Mouse (Mus musculus): ENCODE measurements around the gene Bach2. TPM values are rescaled to one million over a fixed set of nuclear protein-coding genes. Genes with fewer than 3 reads are reported as not detected.
A peak's percentile ranks its signal among the peaks of the same experiment; 100 is the strongest.

Bach2 gene
- polyA plus RNA-seq, 1 experiment from 2014 or later = 2.4 TPM

DNA sequence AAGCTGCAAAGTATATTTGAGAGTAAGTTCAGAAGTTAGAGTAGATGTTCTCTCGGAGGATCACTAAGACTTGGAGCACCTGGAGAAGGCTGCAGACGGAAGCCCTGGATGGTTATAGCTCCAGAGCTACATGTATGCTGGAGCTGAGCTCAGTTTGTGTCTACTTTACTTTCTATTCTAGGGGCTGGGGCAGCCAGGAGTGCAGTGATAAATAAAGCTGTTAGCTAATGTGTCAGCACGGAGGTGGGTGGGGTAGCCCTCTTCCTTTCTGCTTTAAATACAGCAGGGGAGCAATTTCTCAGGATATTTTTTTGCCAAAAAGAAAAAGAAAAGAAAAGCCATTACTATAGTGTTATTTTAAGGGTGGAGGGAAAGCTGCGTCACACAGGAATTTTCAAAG, 98.0 kb downstream of the Bach2 start:
- Histone ChIP-seq H3K4me2 (ENCODE audit: low read depth, low read length) (no peak overlapping the region), H3K4me1 (ENCODE audit: control insufficient read depth, insufficient read depth, low read length) (peaks cover 23% of the 10 kb centered on the region), H3K9me3 (ENCODE audit: control insufficient read depth, low read length) (no peaks in the 10 kb centered on the region), H3K27me3 (replicated peaks; ENCODE audit: control insufficient read depth, insufficient read depth, low read length) (no peaks in the 10 kb centered on the region), H3K9ac (ENCODE audit: low read depth, low read length) (no peak overlapping the region), H3K36me3 (ENCODE audit: control insufficient read depth, insufficient read depth, low read length) (no peaks in the 10 kb centered on the region), H3K27ac (ENCODE audit: low read length) (0 out of 2 replicates have a peak overlapping the region, but pooled peaks have one; percentile 33), H3K4me3 (ENCODE audit: low read length) (no peak overlapping the region)
- WGBS = 41% methylated on average over 4 of the region's 4 CpGs
- peak; percentile 59; the same call in 1 of the 2 replicates for ATAC-seq

DNA sequence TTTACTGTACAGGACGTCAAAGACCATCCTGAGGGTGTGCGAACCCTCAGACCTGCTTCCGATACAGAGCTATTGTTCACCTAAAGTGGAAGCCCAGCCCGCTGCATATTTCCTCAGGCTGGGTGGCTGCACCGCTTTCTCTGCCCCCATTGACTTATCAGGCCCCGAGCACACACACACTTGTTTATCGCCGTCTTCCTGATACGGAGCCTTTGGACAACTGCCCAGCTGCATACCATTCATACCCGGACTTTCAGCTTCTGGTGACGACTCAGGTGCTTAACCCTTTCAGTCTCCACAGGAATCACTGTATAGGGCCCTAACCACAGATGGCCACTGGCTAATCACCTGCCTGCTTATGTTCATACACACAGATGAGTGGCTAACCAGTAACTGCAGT, 99.0 kb downstream of the Bach2 start:
- no peak overlapping the region for H3K4me3 ChIP-seq (ENCODE audit: low read length)
- H3K9ac ChIP-seq (ENCODE audit: low read depth, low read length) = no peak overlapping the region
- peak overlapping the region; percentile 25; the same call in 1 of the 2 replicates for H3K4me2 ChIP-seq (ENCODE audit: low read depth, low read length)
- 8% methylated on average over 11 of the region's 11 CpGs for WGBS
- H3K36me3 ChIP-seq (ENCODE audit: control insufficient read depth, insufficient read depth, low read length) = no peaks in the 10 kb centered on the region
- peaks cover 23% of the 10 kb centered on the region for H3K4me1 ChIP-seq (ENCODE audit: control insufficient read depth, insufficient read depth, low read length)
- H3K27ac ChIP-seq (ENCODE audit: low read length) = 0 out of 2 replicates have a peak overlapping the region, but pooled peaks have one; percentile 14
- no peaks in the 10 kb centered on the region for H3K27me3 ChIP-seq (replicated peaks; ENCODE audit: control insufficient read depth, insufficient read depth, low read length)
- H3K9me3 ChIP-seq (ENCODE audit: control insufficient read depth, low read length) = no peaks in the 10 kb centered on the region
- peak; percentile 83 for ATAC-seq

DNA sequence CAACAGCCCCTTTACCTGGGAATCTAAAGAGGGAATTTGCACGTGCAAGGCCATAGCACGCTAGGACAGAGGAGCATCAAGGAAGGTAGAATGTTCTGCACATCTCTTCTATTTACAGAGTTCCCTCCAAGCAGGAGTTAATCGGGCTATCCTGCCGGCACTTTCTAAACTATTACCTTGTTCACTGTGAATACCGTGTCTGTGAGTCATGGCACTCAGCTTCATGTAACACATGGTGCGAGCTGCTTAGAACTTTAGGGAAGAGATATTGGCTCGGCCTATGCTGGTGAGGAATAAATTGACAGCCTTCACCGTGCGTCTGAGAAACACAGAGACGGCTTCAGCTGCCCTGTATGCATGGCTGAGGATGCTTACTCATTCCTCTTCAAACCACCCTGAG, 99.8 kb downstream of the Bach2 start:
- Histone ChIP-seq H3K9me3 (ENCODE audit: control insufficient read depth, low read length) (no peaks in the 10 kb centered on the region), H3K4me1 (ENCODE audit: control insufficient read depth, insufficient read depth, low read length) (peaks cover 23% of the 10 kb centered on the region), H3K27ac (ENCODE audit: low read length) (0 out of 2 replicates have a peak overlapping the region, but pooled peaks have one; percentile 18), H3K36me3 (ENCODE audit: control insufficient read depth, insufficient read depth, low read length) (no peaks in the 10 kb centered on the region), H3K27me3 (replicated peaks; ENCODE audit: control insufficient read depth, insufficient read depth, low read length) (no peaks in the 10 kb centered on the region), H3K4me2 (ENCODE audit: low read depth, low read length) (no peak overlapping the region), H3K4me3 (ENCODE audit: low read length) (no peak overlapping the region), H3K9ac (ENCODE audit: low read depth, low read length) (no peak overlapping the region)
- no peak for ATAC-seq
- 64% methylated on average over 10 of the region's 10 CpGs for WGBS

DNA sequence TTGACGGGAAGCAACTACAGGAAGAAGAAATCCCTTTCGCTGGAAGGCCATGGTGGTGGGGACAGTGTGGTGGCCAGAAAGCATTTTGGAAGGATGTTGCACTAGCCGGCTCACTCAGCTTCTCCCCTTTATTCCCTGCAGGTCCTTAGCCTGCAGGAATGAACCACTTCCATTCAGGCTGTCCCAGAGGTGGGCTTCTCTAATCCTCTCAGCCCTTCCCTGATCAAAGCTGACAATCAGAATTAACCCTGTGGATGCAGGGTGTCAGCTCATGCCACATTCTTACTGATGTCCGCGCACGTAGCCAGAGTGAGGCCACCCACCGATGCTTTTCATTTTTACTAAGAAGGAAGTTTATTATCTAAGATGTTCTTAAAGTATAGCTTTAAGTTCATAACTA, 102.2 kb downstream of the Bach2 start:
- Histone ChIP-seq H3K9ac (ENCODE audit: low read depth, low read length) (no peak overlapping the region), H3K27ac (ENCODE audit: low read length) (no peak overlapping the region), H3K4me3 (ENCODE audit: low read length) (no peak overlapping the region), H3K27me3 (replicated peaks; ENCODE audit: control insufficient read depth, insufficient read depth, low read length) (no peaks in the 10 kb centered on the region), H3K36me3 (ENCODE audit: control insufficient read depth, insufficient read depth, low read length) (no peaks in the 10 kb centered on the region), H3K4me1 (ENCODE audit: control insufficient read depth, insufficient read depth, low read length) (peaks cover 26% of the 10 kb centered on the region), H3K4me2 (ENCODE audit: low read depth, low read length) (no peak overlapping the region), H3K9me3 (ENCODE audit: control insufficient read depth, low read length) (no peaks in the 10 kb centered on the region)
- ATAC-seq = no peak
- WGBS = 86% methylated on average over 7 of the region's 7 CpGs

- Histone ChIP-seq H3K27me3 (replicated peaks; ENCODE audit: control insufficient read depth, insufficient read depth, low read length) (no peaks in the 10 kb centered on the region), H3K9ac (ENCODE audit: low read depth, low read length) (no peak overlapping the region), H3K4me1 (ENCODE audit: control insufficient read depth, insufficient read depth, low read length) (peaks cover 15% of the 10 kb centered on the region), H3K27ac (ENCODE audit: low read length) (no peak overlapping the region), H3K9me3 (ENCODE audit: control insufficient read depth, low read length) (no peaks in the 10 kb centered on the region), H3K4me2 (ENCODE audit: low read depth, low read length) (no peak overlapping the region), H3K4me3 (ENCODE audit: low read length) (no peak overlapping the region), H3K36me3 (ENCODE audit: control insufficient read depth, insufficient read depth, low read length) (no peaks in the 10 kb centered on the region)
- WGBS = 70% methylated on average over 7 of the region's 7 CpGs
- no peak for ATAC-seq
Observed at GRCm38 (mm10) chr4:32342269-32342668, 103.7 kb downstream of the Bach2 start.

DNA sequence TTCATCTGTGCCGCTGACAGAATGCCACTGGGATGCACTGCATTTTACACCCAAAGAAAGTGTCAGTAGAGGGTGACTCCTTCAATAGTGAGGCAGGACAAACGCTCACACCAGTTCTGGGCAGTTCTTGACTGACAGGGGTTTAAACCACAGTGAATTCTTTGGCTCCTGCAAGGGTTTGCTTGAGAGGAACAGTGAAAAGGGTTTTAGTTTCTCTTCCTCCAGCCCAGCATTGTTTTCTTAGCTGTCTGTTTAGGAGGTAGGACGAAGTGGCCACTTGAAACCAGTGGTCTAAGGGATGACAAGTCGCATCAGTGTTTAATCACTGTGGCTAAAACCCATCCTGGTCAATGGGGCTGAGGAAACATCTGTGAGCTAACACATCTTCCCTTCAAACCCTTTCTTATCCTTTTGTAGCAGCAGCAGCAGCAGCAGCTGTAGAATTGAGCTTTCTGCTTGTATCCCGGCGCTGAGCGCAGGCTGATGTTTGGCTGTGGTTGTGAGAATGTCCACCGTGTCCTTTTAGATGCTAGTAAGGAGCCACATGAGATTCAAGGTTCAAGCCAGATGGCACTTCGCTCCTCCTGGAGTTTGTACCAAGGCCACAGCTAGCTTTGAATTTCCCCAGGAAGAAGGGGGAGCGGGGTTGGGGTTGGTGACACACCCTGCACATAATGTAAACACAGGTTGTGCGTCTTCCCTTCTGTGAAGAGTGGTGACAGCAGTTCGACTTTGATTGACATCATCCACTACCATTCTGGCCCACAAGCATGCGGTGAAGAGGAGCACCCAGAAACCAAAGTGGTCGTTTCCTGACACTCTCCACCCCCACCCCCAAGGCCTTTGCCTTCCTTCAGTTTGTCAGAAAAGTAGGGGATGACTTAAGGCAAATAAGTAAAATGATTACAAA, 104.9 kb downstream of the Bach2 start:
- Histone ChIP-seq H3K27me3 (replicated peaks; ENCODE audit: control insufficient read depth, insufficient read depth, low read length) (no peaks in the 10 kb centered on the region), H3K4me2 (ENCODE audit: low read depth, low read length) (no peak overlapping the region), H3K4me1 (ENCODE audit: control insufficient read depth, insufficient read depth, low read length) (peaks cover 3% of the 10 kb centered on the region; the same call in 1 of the 2 replicates), H3K9me3 (ENCODE audit: control insufficient read depth, low read length) (no peaks in the 10 kb centered on the region), H3K27ac (ENCODE audit: low read length) (peak overlapping the region; percentile 5), H3K4me3 (ENCODE audit: low read length) (no peak overlapping the region), H3K9ac (ENCODE audit: low read depth, low read length) (no peak overlapping the region), H3K36me3 (ENCODE audit: control insufficient read depth, insufficient read depth, low read length) (no peaks in the 10 kb centered on the region)
- 0 out of 2 replicates have a peak, but pooled peaks have one; percentile 28 for ATAC-seq
- WGBS = 55% methylated on average over 14 of the region's 14 CpGs

GRCm38 (mm10) chr4:32344276-32344675, 105.7 kb downstream of the Bach2 start:
- H3K27ac ChIP-seq (ENCODE audit: low read length) = no peak overlapping the region
- no peaks in the 10 kb centered on the region for H3K9me3 ChIP-seq (ENCODE audit: control insufficient read depth, low read length)
- no peak for ATAC-seq
- H3K36me3 ChIP-seq (ENCODE audit: control insufficient read depth, insufficient read depth, low read length) = no peaks in the 10 kb centered on the region
- peaks cover 3% of the 10 kb centered on the region; the same call in 1 of the 2 replicates for H3K4me1 ChIP-seq (ENCODE audit: control insufficient read depth, insufficient read depth, low read length)
- no peaks in the 10 kb centered on the region for H3K27me3 ChIP-seq (replicated peaks; ENCODE audit: control insufficient read depth, insufficient read depth, low read length)
- no peak overlapping the region for H3K4me2 ChIP-seq (ENCODE audit: low read depth, low read length)
- 75% methylated on average over 9 of the region's 9 CpGs for WGBS
- no peak overlapping the region for H3K4me3 ChIP-seq (ENCODE audit: low read length)
- no peak overlapping the region for H3K9ac ChIP-seq (ENCODE audit: low read depth, low read length)

- ATAC-seq = no peak
- H3K4me3 ChIP-seq (ENCODE audit: low read length) = no peak overlapping the region
- H3K36me3 ChIP-seq (ENCODE audit: control insufficient read depth, insufficient read depth, low read length) = no peaks in the 10 kb centered on the region
- H3K4me1 ChIP-seq (ENCODE audit: control insufficient read depth, insufficient read depth, low read length) = peaks cover 3% of the 10 kb centered on the region; the same call in 1 of the 2 replicates
- no peak overlapping the region for H3K4me2 ChIP-seq (ENCODE audit: low read depth, low read length)
- H3K9ac ChIP-seq (ENCODE audit: low read depth, low read length) = no peak overlapping the region
- no peak overlapping the region for H3K27ac ChIP-seq (ENCODE audit: low read length)
- no peaks in the 10 kb centered on the region for H3K9me3 ChIP-seq (ENCODE audit: control insufficient read depth, low read length)
- 53% methylated on average over 6 of the region's 6 CpGs for WGBS
- H3K27me3 ChIP-seq (replicated peaks; ENCODE audit: control insufficient read depth, insufficient read depth, low read length) = no peaks in the 10 kb centered on the region
Observed at GRCm38 (mm10) chr4:32347202-32347601, 108.6 kb downstream of the Bach2 start.

GRCm38 (mm10) chr4:32347711-32348110, 109.1 kb downstream of the Bach2 start:
- H3K27ac ChIP-seq (ENCODE audit: low read length) = no peak overlapping the region
- ATAC-seq = no peak
- H3K9ac ChIP-seq (ENCODE audit: low read depth, low read length) = no peak overlapping the region
- no peak overlapping the region for H3K4me3 ChIP-seq (ENCODE audit: low read length)
- H3K4me2 ChIP-seq (ENCODE audit: low read depth, low read length) = no peak overlapping the region
- H3K4me1 ChIP-seq (ENCODE audit: control insufficient read depth, insufficient read depth, low read length) = peaks cover 7% of the 10 kb centered on the region; the same call in 1 of the 2 replicates
- no peaks in the 10 kb centered on the region for H3K36me3 ChIP-seq (ENCODE audit: control insufficient read depth, insufficient read depth, low read length)
- no peaks in the 10 kb centered on the region for H3K9me3 ChIP-seq (ENCODE audit: control insufficient read depth, low read length)
- WGBS = 82% methylated on average over 5 of the region's 5 CpGs
- no peaks in the 10 kb centered on the region for H3K27me3 ChIP-seq (replicated peaks; ENCODE audit: control insufficient read depth, insufficient read depth, low read length)
